7 mouse cellular contexts compared by ENCODE assay signal in genomic region chr5:33535145-33536010, GRCm38 (mm10).
DNase-seq lines count a peak whose midpoint lies in the region; ATAC-seq lines count a peak whose summit lies in the region.

No protein-coding gene starts in this region.

- H3K27ac ChIP-seq in forebrain, embryonic 12.5 days: no peak overlapping the region
- H3K27ac ChIP-seq in liver, embryonic 12.5 days: no peak overlapping the region

- 6% methylated on average over 21 of the region's 21 CpGs for WGBS in forebrain, embryonic 12.5 days
- WGBS in liver, embryonic 12.5 days (ENCODE audit: insufficient replicate concordance): 11% methylated on average over 21 of the region's 21 CpGs

- ATAC-seq in forebrain, embryonic 12.5 days (ENCODE audit: low FRiP score): no peak
- no peak for ATAC-seq in liver, embryonic 12.5 days
- ATAC-seq in erythroblast, adult 5-6 weeks (replicated peaks; ENCODE audit: low FRiP score, poor library complexity, severe bottlenecking): no peak

- DNase-seq in lung, postnatal 10 days: peak; percentile 27
- no peak for DNase-seq in lung, postnatal 14 days
- DNase-seq in thymus, adult 18-20 months: no peak
- no peak for DNase-seq in gastrocnemius, adult 8-10 months (ENCODE audit: low spot score in 2 of 2)

- H3K9ac ChIP-seq in forebrain, embryonic 12.5 days: 0 out of 2 replicates have a peak overlapping the region, but pooled peaks have one; percentile 21
- no peak overlapping the region for H3K9ac ChIP-seq in liver, embryonic 12.5 days

- peaks cover 93% of the 10 kb centered on the region for H3K27me3 ChIP-seq in forebrain, embryonic 12.5 days
- peaks cover 93% of the 10 kb centered on the region for H3K27me3 ChIP-seq in liver, embryonic 12.5 days (replicated peaks)

- peak overlapping the region; percentile 19 for H3K4me3 ChIP-seq in forebrain, embryonic 12.5 days (replicated peaks)
- H3K4me3 ChIP-seq in liver, embryonic 12.5 days: no peak overlapping the region

- H3K36me3 ChIP-seq in forebrain, embryonic 12.5 days (replicated peaks): no peaks in the 10 kb centered on the region
- no peaks in the 10 kb centered on the region for H3K36me3 ChIP-seq in liver, embryonic 12.5 days

- H3K9me3 ChIP-seq in forebrain, embryonic 12.5 days: no peaks in the 10 kb centered on the region
- no peaks in the 10 kb centered on the region for H3K9me3 ChIP-seq in liver, embryonic 12.5 days (replicated peaks)

- H3K4me2 ChIP-seq in forebrain, embryonic 12.5 days: peak overlapping the region; percentile 38
- peak overlapping the region; percentile 33 for H3K4me2 ChIP-seq in liver, embryonic 12.5 days

- H3K4me1 ChIP-seq in forebrain, embryonic 12.5 days: peaks cover 22% of the 10 kb centered on the region
- H3K4me1 ChIP-seq in liver, embryonic 12.5 days: no peaks in the 10 kb centered on the region
